ENCODE assay signal across 7 mouse cellular contexts in the genomic region with DNA sequence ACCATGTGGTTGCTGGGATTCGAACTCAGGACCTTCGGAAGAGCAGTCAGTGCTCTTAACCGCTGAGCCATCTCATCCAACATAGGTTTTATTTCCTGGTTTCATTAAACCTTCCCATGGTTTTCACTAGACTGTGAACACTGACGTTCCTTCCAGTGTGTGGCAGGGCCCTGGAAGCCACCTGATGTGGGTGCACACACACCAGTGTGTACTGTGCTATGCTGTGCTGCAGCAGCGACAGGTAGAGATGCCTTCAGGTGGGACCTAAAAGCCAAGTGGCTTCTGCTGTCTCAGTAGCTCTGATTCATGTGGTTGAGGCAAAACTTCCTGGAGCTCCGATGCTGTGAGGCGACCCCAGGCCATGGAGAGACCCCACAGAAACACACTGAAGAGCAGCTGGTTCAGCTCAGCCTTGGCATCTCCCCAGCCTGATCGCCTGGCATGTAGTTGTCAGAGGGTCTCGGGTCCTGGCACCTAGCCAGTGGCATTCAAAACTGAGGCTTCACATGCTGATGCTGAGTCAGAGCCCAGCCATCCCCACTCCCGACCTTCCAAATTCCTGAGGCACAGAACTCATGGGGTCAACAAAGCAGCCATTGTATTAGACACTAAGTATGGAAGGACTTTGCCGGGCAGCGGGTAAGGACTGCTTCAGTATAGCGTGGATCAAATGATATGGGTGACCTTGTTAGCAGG. TPM values are rescaled to one million over a fixed set of nuclear protein-coding genes. Genes with fewer than 3 reads are reported as not detected.
DNase-seq lines count a peak whose midpoint lies in the region; ATAC-seq and TF ChIP-seq lines count a peak whose summit lies in the region.

No protein-coding gene starts in this region.

- 0 out of 2 replicates have a peak overlapping the region, but pooled peaks have one; percentile 21 for H3K27ac ChIP-seq in lung, embryonic 15.5 days
- peak overlapping the region; percentile 22 for H3K27ac ChIP-seq in embryonic facial prominence, embryonic 13.5 days
- H3K27ac ChIP-seq in hindbrain, postnatal 0 days = peak overlapping the region; percentile 64; the same call in 1 of the 2 replicates
- H3K27ac ChIP-seq in small intestine, adult 2 months (ENCODE audit: insufficient read depth, low read depth, low read length) = peak overlapping the region; percentile 73

- H3K27me3 ChIP-seq in lung, embryonic 15.5 days = peaks cover 5% of the 10 kb centered on the region; the same call in 1 of the 2 replicates
- peaks cover under 1% of the 10 kb centered on the region; the same call in 1 of the 2 replicates for H3K27me3 ChIP-seq in embryonic facial prominence, embryonic 13.5 days
- H3K27me3 ChIP-seq in hindbrain, postnatal 0 days (ENCODE audit: insufficient read depth, low read length) = no peaks in the 10 kb centered on the region
- H3K27me3 ChIP-seq in small intestine, adult 2 months (ENCODE audit: control insufficient read depth, insufficient read depth, low read length) = no peaks in the 10 kb centered on the region

- DNase-seq in lung, postnatal 36 days = no peak
- peak; percentile 86 for DNase-seq in hindbrain, postnatal 0 days (ENCODE audit: low spot score)
- no peak for DNase-seq in right cerebral cortex, adult 18-20 months
- no peak for DNase-seq in lung, postnatal 14 days

- H3K4me1 ChIP-seq in lung, embryonic 15.5 days = peaks cover 48% of the 10 kb centered on the region
- H3K4me1 ChIP-seq in embryonic facial prominence, embryonic 13.5 days = peaks cover 25% of the 10 kb centered on the region
- H3K4me1 ChIP-seq in hindbrain, postnatal 0 days (ENCODE audit: insufficient read depth, low read length) = peaks cover 20% of the 10 kb centered on the region
- H3K4me1 ChIP-seq in small intestine, adult 2 months (ENCODE audit: control insufficient read depth, insufficient read depth, insufficient read length, low read length) = peaks cover 31% of the 10 kb centered on the region; the same call in 1 of the 2 replicates

- TF ChIP-seq POLR2A in small intestine, adult 2 months (IDR thresholded peaks at IDR 0.05; ENCODE audit: low read depth, low read length) = no peak

- no peak for TF ChIP-seq CTCF in hindbrain, postnatal 0 days (IDR thresholded peaks at IDR 0.05; ENCODE audit: low read depth)
- TF ChIP-seq CTCF in small intestine, adult 2 months (IDR thresholded peaks at IDR 0.05; ENCODE audit: extremely low read depth, insufficient read length, insufficient replicate concordance, low read depth, low read length) = no peak

- H3K4me2 ChIP-seq in lung, embryonic 15.5 days = no peak overlapping the region
- no peak overlapping the region for H3K4me2 ChIP-seq in embryonic facial prominence, embryonic 13.5 days
- H3K4me2 ChIP-seq in hindbrain, postnatal 0 days (ENCODE audit: low read depth, low read length) = no peak overlapping the region

- H3K9ac ChIP-seq in lung, embryonic 15.5 days = no peak overlapping the region
- H3K9ac ChIP-seq in embryonic facial prominence, embryonic 13.5 days = peak overlapping the region; percentile 21; the same call in 1 of the 2 replicates
- H3K9ac ChIP-seq in hindbrain, postnatal 0 days (replicated peaks; ENCODE audit: low read length) = no peak overlapping the region

- H3K36me3 ChIP-seq in lung, embryonic 15.5 days = no peaks in the 10 kb centered on the region
- H3K36me3 ChIP-seq in embryonic facial prominence, embryonic 13.5 days = no peaks in the 10 kb centered on the region
- H3K36me3 ChIP-seq in hindbrain, postnatal 0 days (ENCODE audit: insufficient read depth, low read length) = no peaks in the 10 kb centered on the region
- no peaks in the 10 kb centered on the region for H3K36me3 ChIP-seq in small intestine, adult 2 months (ENCODE audit: control insufficient read depth, insufficient read depth, low read length)

- no peaks in the 10 kb centered on the region for H3K9me3 ChIP-seq in lung, embryonic 15.5 days
- no peaks in the 10 kb centered on the region for H3K9me3 ChIP-seq in embryonic facial prominence, embryonic 13.5 days
- H3K9me3 ChIP-seq in hindbrain, postnatal 0 days (ENCODE audit: low read length) = no peaks in the 10 kb centered on the region

- no peak overlapping the region for H3K4me3 ChIP-seq in lung, embryonic 15.5 days
- no peak overlapping the region for H3K4me3 ChIP-seq in embryonic facial prominence, embryonic 13.5 days
- H3K4me3 ChIP-seq in hindbrain, postnatal 0 days (ENCODE audit: low read length) = no peak overlapping the region
- H3K4me3 ChIP-seq in small intestine, adult 2 months (ENCODE audit: low read depth, low read length) = peak overlapping the region; percentile 28; the same call in 1 of the 2 replicates

- WGBS in lung, embryonic 15.5 days = 43% methylated on average over 13 of the region's 13 CpGs
- 44% methylated on average over 13 of the region's 13 CpGs for WGBS in embryonic facial prominence, embryonic 13.5 days
- WGBS in hindbrain, postnatal 0 days = 36% methylated on average over 13 of the region's 13 CpGs
- WGBS in small intestine, adult 2 months = 72% methylated on average over 13 of the region's 13 CpGs

- no peak for ATAC-seq in lung, embryonic 15.5 days (ENCODE audit: borderline replicate concordance, extremely low read depth, low FRiP score, low TSS enrichment)
- no peak for ATAC-seq in embryonic facial prominence, embryonic 13.5 days (ENCODE audit: insufficient number of reproducible peaks, insufficient read depth, low FRiP score, low TSS enrichment, low read depth)
- peak; percentile 79 for ATAC-seq in hindbrain, postnatal 0 days

RNA-seq across cellular contexts. Expression of gene Rab4a, which starts 52.9 kb away (rescaled TPM):
- polyA plus RNA-seq in lung, embryonic 15.5 days (2015; fragmentation: Nextera tagmentation; extraction: Ambion mirVana) = 33.2 and 33.8 TPM in 2 replicates
- polyA plus RNA-seq in embryonic facial prominence, embryonic 13.5 days (2015; fragmentation: Nextera tagmentation; extraction: Ambion mirVana) = 48.9 and 51.7 TPM in 2 replicates
- 46.3 and 58.3 TPM in 2 replicates for total RNA-seq in hindbrain, postnatal 0 days (2014; rRNA removed)
- polyA plus RNA-seq in hindbrain, postnatal 0 days (2015; fragmentation: Nextera tagmentation; extraction: Ambion mirVana) = 94.7 and 96.8 TPM in 2 replicates
- 23.0 and 59.8 TPM in 2 replicates for polyA plus RNA-seq in small intestine, adult 2 months (2012; rRNA removed)

Comparison
In these comparisons a context has a peak if more than half of its experiments do, and no peak if none do; other contexts are left out.
1. H3K27ac ChIP-seq: peak in every context shown above with its lines; median percentile 73 in small intestine, adult 2 months; 64 in hindbrain, postnatal 0 days; 22 in embryonic facial prominence, embryonic 13.5 days; 21 in lung, embryonic 15.5 days.